ENCODE assay signal across 8 mouse cellular contexts in the genomic region with DNA sequence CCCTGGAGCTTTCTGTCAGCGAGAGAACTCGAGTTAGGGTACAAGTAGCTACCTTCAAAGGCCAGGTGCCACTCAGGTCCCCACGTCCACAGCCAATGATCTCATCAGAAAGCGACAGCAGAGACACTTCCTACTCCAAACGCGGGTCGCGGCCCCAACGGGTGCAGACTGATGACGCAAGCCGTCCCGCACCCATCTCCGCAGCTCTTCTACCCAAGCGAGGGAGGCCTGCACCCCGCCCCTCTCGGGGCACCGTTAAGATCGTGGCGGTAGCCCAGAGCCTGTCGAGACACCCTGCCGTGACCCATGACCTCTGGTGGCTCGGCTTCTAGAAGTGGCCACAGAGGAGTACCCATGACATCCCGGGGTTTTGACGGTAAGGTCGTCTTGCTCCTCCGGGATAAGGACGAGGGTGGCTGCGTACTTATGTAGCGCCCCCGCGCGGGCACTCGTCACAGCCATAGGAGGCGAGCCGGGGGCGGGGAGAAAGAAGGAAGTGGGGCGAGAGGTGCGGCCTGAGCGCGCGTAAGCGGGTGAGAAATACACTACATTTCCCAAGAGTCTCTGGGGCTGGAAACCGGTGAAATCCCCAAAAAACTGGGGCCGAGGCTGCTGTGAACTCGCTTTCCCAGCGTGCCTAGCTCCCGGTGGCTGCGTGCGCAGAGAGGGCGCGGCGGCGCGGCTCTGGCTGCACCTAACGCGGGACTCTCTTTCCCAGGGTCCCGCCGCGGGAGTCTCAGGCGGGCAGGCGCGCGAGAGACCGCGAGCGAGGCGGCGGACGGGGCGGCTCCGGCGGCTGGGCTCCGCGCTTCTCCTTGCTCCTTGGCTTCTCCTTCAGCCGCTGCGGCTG. TPM values are rescaled to one million over a fixed set of nuclear protein-coding genes. Genes with fewer than 3 reads are reported as not detected.
DNase-seq lines count a peak whose midpoint lies in the region; ATAC-seq lines count a peak whose summit lies in the region.

A gene (plus strand): TSS at position 201 of the 850 bp plus-strand sequence.
A gene (minus strand): TSS at position 443 of the 850 bp plus-strand sequence.

- no peaks in the 10 kb centered on the region for H3K27me3 ChIP-seq in heart, embryonic 14.5 days (ENCODE audit: control insufficient read depth, insufficient read depth, low read length)
- H3K27me3 ChIP-seq in liver, embryonic 13.5 days = no peaks in the 10 kb centered on the region
- no peaks in the 10 kb centered on the region for H3K27me3 ChIP-seq in stomach, embryonic 16.5 days (ENCODE audit: control insufficient read depth, insufficient read depth, low read length)

- peak within 1 kb of the TSS; percentile 96 to 97 for H3K27ac ChIP-seq in heart, embryonic 14.5 days (replicated peaks in 1 of 2; ENCODE audit: control insufficient read depth in 1 of 2, insufficient read depth in 1 of 2, low read depth in 2 of 2, low read length in 2 of 2)
- peak within 1 kb of the TSS; percentile 89 for H3K27ac ChIP-seq in liver, embryonic 13.5 days
- H3K27ac ChIP-seq in stomach, embryonic 16.5 days (ENCODE audit: low read length) = peak within 1 kb of the TSS; percentile 98

- no peaks in the 10 kb centered on the region for H3K9me3 ChIP-seq in heart, embryonic 14.5 days (ENCODE audit: control insufficient read depth, low read length)
- no peaks in the 10 kb centered on the region for H3K9me3 ChIP-seq in liver, embryonic 13.5 days (replicated peaks)
- no peaks in the 10 kb centered on the region for H3K9me3 ChIP-seq in stomach, embryonic 16.5 days (replicated peaks; ENCODE audit: control insufficient read depth, low read length)

- peaks cover 49% of the 10 kb centered on the region for H3K36me3 ChIP-seq in heart, embryonic 14.5 days (ENCODE audit: control insufficient read depth, insufficient read depth, low read length)
- peaks cover 40% of the 10 kb centered on the region for H3K36me3 ChIP-seq in liver, embryonic 13.5 days
- H3K36me3 ChIP-seq in stomach, embryonic 16.5 days (ENCODE audit: control insufficient read depth, insufficient read depth, low read length) = peaks cover 8% of the 10 kb centered on the region

- peak within 1 kb of the TSS; percentile 78 to 95 for H3K4me3 ChIP-seq in heart, embryonic 14.5 days (ENCODE audit: control insufficient read depth in 1 of 2, insufficient read depth in 1 of 2, low read depth in 1 of 2, low read length in 2 of 2)
- H3K4me3 ChIP-seq in liver, embryonic 13.5 days (replicated peaks) = peak within 1 kb of the TSS; percentile 79
- peak within 1 kb of the TSS; percentile 71 for H3K4me3 ChIP-seq in stomach, embryonic 16.5 days (replicated peaks; ENCODE audit: low read length)

- ATAC-seq in CD4-positive, CD25-positive, alpha-beta regulatory T cell, adult 4 months = peak; percentile 90
- ATAC-seq in heart, embryonic 14.5 days (ENCODE audit: insufficient number of reproducible peaks, insufficient read depth, low FRiP score, low read depth) = peak; percentile 97
- peak; percentile 95 for ATAC-seq in liver, embryonic 13.5 days (ENCODE audit: low read depth)
- peak; percentile 99 for ATAC-seq in stomach, embryonic 16.5 days (ENCODE audit: insufficient read depth, low FRiP score)

- under 1% methylated on average over 71 of the region's 76 CpGs for WGBS in heart, embryonic 14.5 days
- WGBS in liver, embryonic 13.5 days (ENCODE audit: insufficient replicate concordance) = under 1% methylated on average over 67 of the region's 76 CpGs
- under 1% methylated on average over 76 of the region's 76 CpGs for WGBS in stomach, embryonic 16.5 days

- peak within 1 kb of the TSS; percentile 92 for H3K9ac ChIP-seq in heart, embryonic 14.5 days (ENCODE audit: low read length)
- H3K9ac ChIP-seq in liver, embryonic 13.5 days = peak within 1 kb of the TSS; percentile 86
- peak within 1 kb of the TSS; percentile 90 for H3K9ac ChIP-seq in stomach, embryonic 16.5 days (ENCODE audit: low read length)

- peak; percentile 97 for DNase-seq in c-Kit-negative CD71-positive TER-119-positive erythroid progenitor cells, embryonic 14.5 days (ENCODE audit: low read depth, low spot score)
- peak; percentile 96 for DNase-seq in fibroblast of lung, adult 2 months (ENCODE audit: low read depth)
- DNase-seq in kidney, postnatal 14 days = peak; percentile 99
- peak; percentile 95 for DNase-seq in liver, embryonic 13.5 days
- peak; percentile 99 for DNase-seq in neural tube, embryonic 10.5 days (ENCODE audit: extremely low spot score, low spot score)

- H3K4me1 ChIP-seq in heart, embryonic 14.5 days (ENCODE audit: control insufficient read depth in 2 of 2, insufficient read depth in 2 of 2, low read length in 2 of 2) = peaks cover 0 to 8% of the 10 kb centered on the region in 2 experiments; a peak in 3 of 4 replicates
- peaks cover 13% of the 10 kb centered on the region for H3K4me1 ChIP-seq in liver, embryonic 13.5 days (replicated peaks)
- H3K4me1 ChIP-seq in stomach, embryonic 16.5 days (ENCODE audit: control insufficient read depth, insufficient read depth, low read length) = peaks cover 4% of the 10 kb centered on the region; the same call in 1 of the 2 replicates

- peak within 1 kb of the TSS; percentile 80 for H3K4me2 ChIP-seq in heart, embryonic 14.5 days (ENCODE audit: low read length)
- peak within 1 kb of the TSS; percentile 68 for H3K4me2 ChIP-seq in liver, embryonic 13.5 days
- peak within 1 kb of the TSS; percentile 86 for H3K4me2 ChIP-seq in stomach, embryonic 16.5 days (ENCODE audit: low read depth, low read length)

RNA-seq across cellular contexts. Expression of the first gene that starts in this region (rescaled TPM):
- 100 to 1,000 TPM; 194 to 195 TPM for polyA plus RNA-seq in CD4-positive, CD25-positive, alpha-beta regulatory T cell, adult 4 months (2017; shearing (Covaris generic))
- 133 and 134 TPM in 2 replicates for polyA plus RNA-seq in heart, embryonic 14.5 days (2014; fragmentation: Nextera tagmentation; extraction: Ambion mirVana)
- polyA plus RNA-seq in liver, embryonic 13.5 days (2015; fragmentation: Nextera tagmentation; extraction: Ambion mirVana) = 103 and 114 TPM in 2 replicates
- polyA plus RNA-seq in stomach, embryonic 16.5 days (2015; fragmentation: Nextera tagmentation; extraction: Ambion mirVana) = 117 and 129 TPM in 2 replicates

RNA-seq across cellular contexts. Expression of the second gene that starts in this region (rescaled TPM):
- polyA plus RNA-seq in CD4-positive, CD25-positive, alpha-beta regulatory T cell, adult 4 months (2017; shearing (Covaris generic)) = 10 to 100 TPM; 33.8 to 35.0 TPM
- 37.8 and 43.1 TPM in 2 replicates for polyA plus RNA-seq in heart, embryonic 14.5 days (2014; fragmentation: Nextera tagmentation; extraction: Ambion mirVana)
- polyA plus RNA-seq in liver, embryonic 13.5 days (2015; fragmentation: Nextera tagmentation; extraction: Ambion mirVana) = 17.3 and 21.2 TPM in 2 replicates
- 39.4 and 46.8 TPM in 2 replicates for polyA plus RNA-seq in stomach, embryonic 16.5 days (2015; fragmentation: Nextera tagmentation; extraction: Ambion mirVana)

Comparison
In these comparisons a context has a peak if more than half of its experiments do, and no peak if none do; other contexts are left out.
1. Peak in every context shown above with its lines: DNase-seq, ATAC-seq, H3K4me3 ChIP-seq and H3K27ac ChIP-seq.